Mouse (Mus musculus) cortical plate, adult 2 months (tissue): Measurements from ENCODE around the gene Inha. TPM values are rescaled to one million over a fixed set of nuclear protein-coding genes. Genes with fewer than 3 reads are reported as not detected.

Experiments used
- H3K27ac ChIP-seq: fragments of 200-500 bp; 2 replicates; pipeline ENCODE4 v1.5.1; 2012; ENCODE audit warnings: low read length, control low read depth, inconsistent platforms; ENCODE audit not compliant: insufficient read depth
- H3K4me1 ChIP-seq: fragments of 200-500 bp; 2 replicates; pipeline ENCODE4 v1.6.1; 2011; ENCODE audit warnings: low read length; ENCODE audit not compliant: control insufficient read depth, insufficient read depth
- H3K4me3 ChIP-seq: fragments of 200-500 bp; 2 replicates; pipeline ENCODE4 v1.5.1; 2011; ENCODE audit warnings: mild to moderate bottlenecking, low read length, control low read depth; ENCODE audit not compliant: insufficient read depth
- CTCF ChIP-seq: fragments of 200-500 bp; IDR thresholded peaks from 2 replicates; pipeline ENCODE4 v1.5.1; 2011; ENCODE audit warnings: mild to moderate bottlenecking, control low read depth, low read length; ENCODE audit not compliant: insufficient read depth; ENCODE audit errors: extremely low read depth
- POLR2A ChIP-seq: fragments of 200-500 bp; IDR thresholded peaks from 2 replicates; pipeline ENCODE4 v1.6.1; 2011; ENCODE audit warnings: mild to moderate bottlenecking, low read length, control low read depth; ENCODE audit not compliant: insufficient read depth; ENCODE audit errors: extremely low read depth
- polyA plus RNA-seq: library from polyadenylated mRNA; depleted of rRNA; stranded (reverse); fragments of >200 nt; gene quantifications from 2 replicates; pipeline ENCODE4 v1.2.3, GENCODE M21; 2012; rRNA removed

The Inha gene
- polyA plus RNA-seq: 88.7 and 90.3 TPM in 2 replicates

DNA sequence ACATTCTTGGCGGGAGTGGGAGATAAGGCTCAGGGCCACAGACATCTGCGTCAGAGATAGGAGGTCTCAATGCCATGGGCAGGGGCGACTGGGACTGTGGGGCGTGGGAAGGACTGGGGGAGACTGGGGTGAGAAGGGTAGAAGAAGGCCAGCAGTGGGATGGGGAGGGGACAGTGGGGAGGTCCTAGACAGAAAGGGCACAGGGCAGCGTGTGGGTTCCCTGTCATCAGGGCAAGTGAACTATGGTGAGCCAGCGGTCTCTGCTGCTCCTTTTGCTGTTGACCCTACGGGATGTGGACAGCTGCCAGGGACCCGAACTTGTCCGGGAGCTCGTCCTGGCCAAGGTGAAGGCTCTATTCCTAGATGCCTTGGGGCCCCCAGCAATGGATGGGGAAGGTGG is at the start of gene Inha:
Inha (plus strand) TSS at position 72 of the 400 bp plus-strand sequence.
- peak within 1 kb of the TSS; percentile 55; the same call in 1 of the 2 replicates for H3K27ac ChIP-seq
- peak within 1 kb of the TSS; percentile 73 for H3K4me3 ChIP-seq
- no peak for TF ChIP-seq POLR2A
- no peak for TF ChIP-seq CTCF
- peaks cover 2% of the 10 kb centered on the region; the same call in 1 of the 2 replicates for H3K4me1 ChIP-seq

DNA sequence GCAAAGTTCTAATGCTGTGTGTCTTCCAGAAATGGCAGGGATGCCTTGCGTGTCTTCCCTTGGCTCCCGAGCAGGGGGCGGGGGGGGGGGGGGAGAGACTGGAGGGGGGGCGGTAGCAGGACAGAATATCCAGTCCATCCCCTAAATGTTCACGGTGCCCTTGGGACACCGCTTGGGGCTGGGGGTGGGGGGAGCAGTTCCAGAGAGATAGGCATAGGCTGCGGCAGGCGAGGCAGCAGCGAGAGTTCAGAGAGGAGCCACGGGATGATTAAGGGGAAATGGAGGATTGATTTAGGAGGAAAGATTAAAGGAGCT is 49.2 kb upstream of the Inha start:
- no peak overlapping the region for H3K4me3 ChIP-seq
- no peak overlapping the region for H3K27ac ChIP-seq
- no peak for TF ChIP-seq CTCF
- TF ChIP-seq POLR2A: no peak
- H3K4me1 ChIP-seq: no peaks in the 10 kb centered on the region

DNA sequence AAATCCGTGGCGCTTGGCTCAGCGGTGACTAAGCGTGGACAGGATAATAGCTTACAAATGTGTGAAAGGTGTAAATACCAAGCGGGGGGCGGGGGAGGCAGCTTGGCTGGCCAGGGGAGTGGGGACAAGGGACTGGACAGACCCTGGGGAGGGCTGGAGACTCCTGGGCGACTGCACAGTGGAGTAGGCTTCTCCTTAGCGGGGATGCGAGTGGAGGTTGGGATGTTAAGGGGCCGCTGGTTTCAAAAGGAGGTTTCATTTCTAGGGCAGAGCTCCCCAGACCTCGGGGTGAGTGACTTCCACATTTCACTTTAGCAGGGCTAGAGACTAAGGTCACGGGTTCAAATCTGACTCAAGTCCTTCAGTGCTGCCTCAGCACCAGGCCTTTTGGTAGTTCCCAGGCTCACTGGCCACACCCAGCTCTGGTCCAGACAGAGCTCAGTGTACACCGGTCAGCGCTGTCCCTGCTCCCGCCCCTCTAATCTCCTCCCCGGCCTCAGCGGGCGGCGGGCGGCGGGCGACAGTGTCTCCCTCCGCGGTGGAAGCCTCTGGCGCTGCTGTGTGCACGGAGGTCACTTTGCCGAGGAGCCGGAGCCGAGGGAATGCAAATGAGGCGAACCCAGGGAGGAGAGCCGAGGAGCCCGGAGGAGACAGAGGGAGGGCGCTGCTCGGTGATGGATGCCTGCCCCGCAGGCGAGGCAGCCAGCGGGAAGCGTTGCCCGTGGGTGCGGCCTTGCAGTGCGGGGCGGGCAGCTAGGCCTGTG is 48.7 kb upstream of the Inha start:
- peak overlapping the region; percentile 14; the same call in 1 of the 2 replicates for H3K4me3 ChIP-seq
- no peak overlapping the region for H3K27ac ChIP-seq
- no peaks in the 10 kb centered on the region for H3K4me1 ChIP-seq
- TF ChIP-seq POLR2A: no peak
- no peak for TF ChIP-seq CTCF

DNA sequence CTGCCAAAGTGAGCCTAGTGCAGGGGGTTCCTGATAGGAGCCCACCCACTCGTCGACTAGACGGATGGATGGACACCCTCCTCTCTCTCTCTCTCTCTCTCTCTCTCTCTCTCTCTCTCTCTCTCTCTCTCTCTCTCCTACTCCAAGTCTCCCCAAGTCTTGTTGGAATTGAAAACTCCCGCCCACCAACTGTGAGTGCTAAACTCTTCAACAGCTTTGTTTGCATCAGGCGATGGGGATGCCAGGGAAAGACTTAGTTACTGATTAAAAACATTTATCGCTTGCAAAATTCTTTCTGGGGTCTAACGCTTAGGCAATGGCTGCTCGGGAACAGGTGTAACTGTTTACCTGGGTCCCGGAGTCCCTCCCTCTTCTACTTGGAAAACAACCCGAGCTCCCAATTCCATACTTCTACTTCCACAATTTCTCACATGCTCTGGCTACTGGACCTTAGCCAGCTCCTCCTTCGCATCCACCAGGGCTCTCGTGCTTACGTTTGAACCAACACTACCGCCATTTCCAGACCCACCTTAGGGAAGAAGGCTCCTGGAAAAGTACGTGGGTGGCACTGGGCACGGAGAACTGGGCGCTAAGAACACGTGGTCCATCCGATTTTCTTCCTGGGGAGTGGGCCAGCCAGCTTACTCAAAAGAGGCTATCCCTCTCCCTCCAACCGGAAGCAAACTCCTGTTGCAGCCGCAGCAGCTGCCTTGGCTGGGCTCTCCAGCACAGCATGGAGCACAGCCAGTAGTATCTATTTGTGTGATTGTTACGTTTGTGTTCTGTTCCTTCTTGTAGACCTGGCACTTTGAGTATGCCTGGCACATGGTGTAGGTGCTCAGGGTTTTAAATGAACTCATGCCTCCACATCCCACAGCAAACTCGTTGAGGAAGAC is 47.8 kb upstream of the Inha start:
- Histone ChIP-seq H3K27ac (no peak overlapping the region), H3K4me1 (no peaks in the 10 kb centered on the region), H3K4me3 (peak overlapping the region; percentile 14; the same call in 1 of the 2 replicates)
- no peak for TF ChIP-seq CTCF
- no peak for TF ChIP-seq POLR2A

DNA sequence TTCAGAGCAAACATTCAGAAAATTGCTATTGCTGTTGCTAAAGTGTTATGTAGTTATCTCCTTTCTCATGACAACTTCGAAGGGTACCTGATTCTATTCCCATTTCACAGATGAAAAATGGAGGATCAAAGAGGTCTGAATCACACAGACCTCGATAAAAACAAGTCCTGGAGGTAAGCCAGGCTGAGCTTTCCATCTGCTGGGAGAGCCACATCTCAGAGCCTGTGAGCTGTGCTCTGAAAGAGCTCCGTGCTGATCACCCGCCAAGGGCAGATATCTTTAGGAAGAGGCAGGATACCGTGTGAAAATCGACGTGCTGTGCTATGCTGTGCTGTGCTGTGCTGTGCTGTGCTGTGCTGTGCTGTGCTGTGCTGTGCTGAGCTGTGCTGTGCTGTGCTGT is 46.6 kb upstream of the Inha start:
- Histone ChIP-seq H3K4me3 (no peak overlapping the region), H3K27ac (no peak overlapping the region), H3K4me1 (no peaks in the 10 kb centered on the region)
- TF ChIP-seq POLR2A (no peak), CTCF (no peak)

DNA sequence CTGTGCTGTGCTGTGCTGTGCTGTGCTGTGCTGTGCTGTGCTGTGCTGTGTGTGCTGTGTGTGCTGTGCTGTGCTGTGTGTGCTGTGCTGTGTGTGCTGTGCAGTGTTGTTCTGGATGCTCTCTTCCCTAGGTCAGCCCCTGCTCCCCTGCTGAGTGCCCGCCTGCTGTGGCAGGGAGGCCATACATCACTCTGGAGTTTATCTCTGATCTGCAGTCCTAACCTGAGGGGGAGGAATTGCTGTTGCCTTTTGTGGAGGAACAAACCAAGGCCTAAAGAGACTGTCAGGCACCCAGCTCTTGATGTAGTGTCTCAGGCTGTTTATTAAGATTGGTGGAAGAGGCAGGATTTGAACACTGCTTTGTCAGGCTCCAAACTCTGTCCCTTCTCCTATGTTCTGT is 44.2 kb upstream of the Inha start:
- no peak overlapping the region for H3K27ac ChIP-seq
- no peak for TF ChIP-seq POLR2A
- TF ChIP-seq CTCF: no peak
- H3K4me3 ChIP-seq: no peak overlapping the region
- no peaks in the 10 kb centered on the region for H3K4me1 ChIP-seq

DNA sequence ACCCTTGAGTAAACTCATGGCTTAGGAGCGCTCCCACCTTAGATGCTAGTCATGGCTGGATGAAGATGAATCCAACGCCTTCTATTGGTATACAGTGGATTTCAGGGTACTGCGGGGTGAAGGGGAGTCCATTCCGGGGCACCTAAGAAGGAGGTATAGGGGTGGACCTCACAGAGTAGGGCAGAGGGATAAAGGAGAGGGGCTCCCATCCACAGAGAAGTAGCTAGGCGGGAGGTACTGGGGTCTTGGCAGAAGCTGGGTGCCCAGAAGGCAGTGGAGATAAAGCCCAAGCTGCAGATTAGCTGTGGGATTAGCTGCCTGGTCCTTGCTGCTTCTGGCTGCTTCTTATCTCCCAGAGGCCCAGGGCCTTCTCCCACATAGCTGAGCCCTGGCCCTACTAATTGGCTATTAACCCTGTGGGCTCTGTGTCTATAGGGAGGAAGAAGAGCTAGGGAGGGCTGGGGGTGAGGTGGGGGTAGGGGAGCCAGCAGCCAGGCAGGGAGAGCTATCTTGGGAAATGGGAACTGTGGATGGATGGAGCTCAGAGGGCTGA is 43.1 kb upstream of the Inha start:
- no peak overlapping the region for H3K4me3 ChIP-seq
- no peak overlapping the region for H3K27ac ChIP-seq
- H3K4me1 ChIP-seq: no peaks in the 10 kb centered on the region
- TF ChIP-seq CTCF (no peak), POLR2A (no peak)

DNA sequence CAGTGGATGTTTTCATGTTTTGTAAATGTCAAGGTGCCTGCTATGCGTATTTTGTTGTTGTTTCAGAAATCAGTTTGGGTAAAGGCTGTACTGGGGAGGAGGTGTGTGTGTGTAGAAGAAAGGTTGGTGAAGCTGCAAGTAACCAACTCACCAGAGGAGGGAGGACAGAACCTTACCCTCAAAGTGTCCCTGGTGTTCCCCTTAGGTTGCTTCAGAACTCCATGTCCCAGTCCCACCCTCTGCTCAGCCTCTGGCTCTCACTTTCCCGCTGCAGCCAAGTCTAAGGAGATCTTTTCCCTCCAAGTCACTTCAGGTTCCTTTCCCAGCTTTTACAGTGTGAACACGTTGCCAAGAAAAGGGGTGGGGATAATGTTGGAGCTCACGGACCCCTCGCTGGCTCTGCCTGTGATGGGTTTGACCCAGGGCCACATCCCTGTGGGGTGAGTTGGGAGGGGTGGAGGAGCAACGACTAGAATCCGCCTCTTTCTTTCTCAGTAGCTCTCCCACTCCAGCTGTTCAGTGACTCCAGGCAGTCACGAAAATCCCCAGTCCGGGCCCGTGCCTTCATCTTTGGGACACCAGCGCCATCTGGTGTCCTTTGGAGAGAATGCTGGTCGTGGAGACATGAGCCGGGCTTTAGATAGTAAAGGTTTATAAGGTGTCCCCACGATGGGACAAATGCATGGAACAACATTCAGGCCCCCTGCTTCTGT is 39.5 kb upstream of the Inha start:
- no peak overlapping the region for H3K4me3 ChIP-seq
- H3K4me1 ChIP-seq: no peaks in the 10 kb centered on the region
- H3K27ac ChIP-seq: no peak overlapping the region
- no peak for TF ChIP-seq POLR2A
- peak; percentile 86 for TF ChIP-seq CTCF

DNA sequence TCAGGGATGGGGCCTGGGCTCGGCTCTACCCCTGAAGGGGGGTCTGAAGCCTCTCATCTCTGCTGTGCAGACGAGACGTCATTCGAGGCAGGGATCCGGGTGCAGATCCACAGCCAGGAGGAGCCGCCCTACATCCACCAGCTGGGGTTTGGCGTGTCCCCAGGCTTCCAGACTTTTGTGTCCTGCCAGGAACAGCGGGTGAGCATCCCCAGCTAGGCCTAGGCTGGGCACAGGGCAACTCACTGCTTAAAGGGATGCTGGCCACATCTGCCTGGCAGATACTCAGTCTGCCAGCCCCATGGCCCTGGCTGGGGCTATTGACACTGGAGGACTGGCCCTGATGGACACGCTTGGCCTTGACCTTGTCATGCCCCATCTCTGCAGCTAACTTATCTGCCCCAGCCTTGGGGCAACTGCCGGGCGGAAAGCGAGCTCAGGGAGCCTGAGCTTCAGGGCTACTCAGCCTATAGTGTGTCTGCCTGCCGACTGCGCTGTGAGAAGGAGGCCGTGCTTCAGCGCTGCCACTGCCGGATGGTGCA is 37.5 kb upstream of the Inha start:
- Histone ChIP-seq H3K4me3 (no peak overlapping the region), H3K4me1 (no peaks in the 10 kb centered on the region), H3K27ac (no peak overlapping the region)
- TF ChIP-seq POLR2A: no peak
- TF ChIP-seq CTCF: no peak
